Mouse (Mus musculus) erythroblast, embryonic 14.5 days (primary cell): ENCODE results near the gene Sap30l.

Experiments used
- GATA1 ChIP-seq: IDR thresholded peaks from 2 replicates; pipeline ENCODE4 v1.6.1; 2012; ENCODE audit warnings: low read length, inconsistent platforms, mixed read lengths
- TAL1 ChIP-seq: IDR thresholded peaks from 3 replicates; pipeline ENCODE4 v1.6.1; 2012; ENCODE audit warnings: low read length, inconsistent platforms, mixed read lengths

GRCm38 (mm10) chr11:57761347-57761746, 40.1 kb upstream of the Sap30l start:
- no peak for TF ChIP-seq TAL1
- no peak for TF ChIP-seq GATA1
